Mouse (Mus musculus): Measurements from ENCODE around the gene Agtr2. TPM values are rescaled to one million over a fixed set of nuclear protein-coding genes. Genes with fewer than 3 reads are reported as not detected.

Gene Agtr2
- polyA plus RNA-seq (2015; fragmentation: Nextera tagmentation; extraction: Ambion mirVana) = 157 and 245 TPM in 2 replicates

DNA sequence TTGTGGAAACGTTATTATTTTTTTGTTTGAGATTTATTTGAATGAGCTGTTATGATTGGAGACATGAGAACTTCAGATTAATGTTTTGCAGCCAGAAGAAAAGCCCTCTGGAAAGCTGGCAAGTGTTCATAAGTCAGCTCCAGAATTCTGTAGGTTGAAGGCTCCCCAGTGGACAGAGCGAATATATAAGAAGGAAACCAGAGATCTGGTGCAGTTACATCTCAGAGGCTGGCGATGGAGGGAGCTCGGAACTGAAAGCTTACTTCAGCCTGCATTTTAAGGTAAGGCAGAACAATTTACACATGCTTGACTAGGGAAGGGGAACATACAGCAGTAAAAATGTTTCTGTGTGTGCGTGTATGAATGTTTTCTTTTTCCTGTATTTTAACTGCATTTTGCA, at the start of gene Agtr2:
TSS of gene Agtr2 (plus strand) at position 131 of the 400 bp plus-strand sequence.

Other genes with a start within 250 kb of the Agtr2 start
- 0.44 TPM in 1 of 2 replicates, not detected in the other for gene Slc6a14, start 230.4 kb downstream of the Agtr2 start, polyA plus RNA-seq (2015; fragmentation: Nextera tagmentation; extraction: Ambion mirVana)